Mouse (Mus musculus) liver, postnatal 0 days (tissue): ENCODE measurements at regions not wholly inside any gene's neighbourhood (a gene's known extent, or its start where the extent isn't known, plus 50 kb on each side); places are given as distances from the start of the nearest gene placed in this dataset.

ENCODE experiments used
- CTCF ChIP-seq: sonication (generic); IDR thresholded peaks from 2 replicates; pipeline ENCODE4 v1.5.1; 2016; ENCODE audit warnings: antibody characterized with exemption, low read depth
- EP300 ChIP-seq: IDR thresholded peaks from 2 replicates; pipeline ENCODE4 v1.6.1; 2016; ENCODE audit warnings: antibody characterized with exemption, low read depth, mild to moderate bottlenecking

DNA sequence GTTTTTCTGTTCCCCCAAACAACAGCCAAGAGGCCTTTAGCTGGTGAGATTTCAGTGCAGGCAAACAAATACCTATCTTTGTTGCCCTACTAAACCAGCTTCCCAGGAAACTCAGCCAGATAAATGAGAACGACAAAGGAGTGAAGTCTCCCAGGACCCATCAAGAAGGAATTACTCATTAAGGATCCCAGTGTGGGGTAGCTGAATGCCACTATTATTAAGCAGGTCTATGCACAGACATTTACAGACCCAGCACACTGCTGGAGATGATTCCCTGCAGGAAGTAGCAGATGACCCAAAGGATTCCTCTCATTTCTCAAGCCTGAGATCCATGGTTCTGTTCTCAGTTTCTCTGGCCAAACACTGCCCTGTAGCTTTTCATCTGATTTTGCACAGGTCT is 105.6 kb upstream of the Npy start:
- TF ChIP-seq EP300 (no peak), CTCF (no peak)
